Mouse (Mus musculus): ENCODE results near the gene Prpf8. TPM values are rescaled to one million over a fixed set of nuclear protein-coding genes. Genes with fewer than 3 reads are reported as not detected.

The Prpf8 gene
- total RNA-seq, 2 experiments from 2014 or later, result 64.9 to 68.5 TPM

- peak; percentile 97 for DNase-seq
- intact Hi-C loops (cut with DNase I; ENCODE audit: low total_unique reads), result no loop called here
Observed at GRCm38 (mm10) chr11:75530325-75530724, 43.7 kb downstream of the Prpf8 start.

- intact Hi-C loops (cut with DNase I; ENCODE audit: low total_unique reads), result no loop called here
- no peak for DNase-seq
Observed at GRCm38 (mm10) chr11:75530845-75531373, 44.3 kb downstream of the Prpf8 start.

GRCm38 (mm10) chr11:75531469-75532242 lies 45.0 kb downstream of the Prpf8 start, which contains the start of gene Slc43a2:
Slc43a2 (plus strand) TSS chr11:75531694.
- intact Hi-C loops (cut with DNase I; ENCODE audit: low total_unique reads), result no loop called here
- DNase-seq, result peak; percentile 96

- DNase-seq, result no peak
- intact Hi-C loops (cut with DNase I; ENCODE audit: low total_unique reads), result no loop called here
Observed at GRCm38 (mm10) chr11:75532340-75533277, 46.0 kb downstream of the Prpf8 start.

- intact Hi-C loops (cut with DNase I; ENCODE audit: low total_unique reads), result no loop called here
- DNase-seq, result no peak
Observed at GRCm38 (mm10) chr11:75533314-75534015, 46.8 kb downstream of the Prpf8 start.

- intact Hi-C loops (cut with DNase I; ENCODE audit: low total_unique reads), result no loop called here
Observed at GRCm38 (mm10) chr11:75534286-75535033, 47.8 kb downstream of the Prpf8 start.

GRCm38 (mm10) chr11:75535106-75535795 lies 48.6 kb downstream of the Prpf8 start:
- no peak for DNase-seq
- intact Hi-C loops (cut with DNase I; ENCODE audit: low total_unique reads), result no loop called here

More at GRCm38 (mm10) chr11:75534286-75535033, 47.8 kb downstream of the Prpf8 start:
- DNase-seq, result no peak

- intact Hi-C loops (cut with DNase I; ENCODE audit: low total_unique reads), result loop anchor here (2.0 kb wide), 1 partner anchor 36 kb away; no protein-coding TSS in a partner anchor
- no peak for DNase-seq
Observed at GRCm38 (mm10) chr11:75536255-75537024, 49.8 kb downstream of the Prpf8 start.

- intact Hi-C loops (cut with DNase I; ENCODE audit: low total_unique reads), result loop anchor here (2.0 kb wide), 1 partner anchor 36 kb away; no protein-coding TSS in a partner anchor
- DNase-seq, result no peak
Observed at GRCm38 (mm10) chr11:75537025-75537414, 50.4 kb downstream of the Prpf8 start.

GRCm38 (mm10) chr11:75537491-75538183 lies 51.0 kb downstream of the Prpf8 start:
- intact Hi-C loops (cut with DNase I; ENCODE audit: low total_unique reads), result loop anchor here (2.0 kb wide), 1 partner anchor 35 kb away; no protein-coding TSS in a partner anchor
- peak; percentile 32 for DNase-seq

- DNase-seq, result peak; percentile 38
- intact Hi-C loops (cut with DNase I; ENCODE audit: low total_unique reads), result no loop called here
Observed at GRCm38 (mm10) chr11:75538184-75538969, 51.8 kb downstream of the Prpf8 start.

- intact Hi-C loops (cut with DNase I; ENCODE audit: low total_unique reads), result no loop called here
- no peak for DNase-seq
Observed at GRCm38 (mm10) chr11:75538970-75539299, 52.3 kb downstream of the Prpf8 start.

- intact Hi-C loops (cut with DNase I; ENCODE audit: low total_unique reads), result no loop called here
- peak; percentile 50 for DNase-seq
Observed at GRCm38 (mm10) chr11:75540209-75540608, 53.6 kb downstream of the Prpf8 start.

GRCm38 (mm10) chr11:75540710-75541581 lies 54.3 kb downstream of the Prpf8 start:
- DNase-seq, result no peak
- intact Hi-C loops (cut with DNase I; ENCODE audit: low total_unique reads), result no loop called here

- no peak for DNase-seq
- intact Hi-C loops (cut with DNase I; ENCODE audit: low total_unique reads), result no loop called here
Observed at GRCm38 (mm10) chr11:75544713-75545112, 58.1 kb downstream of the Prpf8 start.
